Mouse (Mus musculus) thymus, adult 2 months (tissue): ENCODE measurements at regions not wholly inside any gene's neighbourhood (a gene's known extent, or its start where the extent isn't known, plus 50 kb on each side); places are given as distances from the start of the nearest gene placed in this dataset.

Experiments used
- CTCF ChIP-seq: fragments of 200-500 bp; IDR thresholded peaks from 2 replicates; pipeline ENCODE4 v1.5.1; 2012; ENCODE audit warnings: mild to moderate bottlenecking, control low read depth, low read length, moderate library complexity, borderline replicate concordance; ENCODE audit not compliant: control insufficient read depth, poor library complexity, insufficient read depth; ENCODE audit errors: extremely low read depth
- POLR2A ChIP-seq: fragments of 200-500 bp; IDR thresholded peaks from 2 replicates; pipeline ENCODE4 v1.6.1; 2012; ENCODE audit warnings: mild to moderate bottlenecking, low read length, control low read depth, moderate library complexity; ENCODE audit not compliant: control insufficient read depth, poor library complexity, insufficient read depth; ENCODE audit errors: extremely low read depth

GRCm38 (mm10) chr14:46441696-46442095, 51.2 kb upstream of the Bmp4 start:
- TF ChIP-seq CTCF = no peak
- TF ChIP-seq POLR2A = no peak
